Mouse (Mus musculus): ENCODE measurements around the gene Gm15293. TPM values are rescaled to one million over a fixed set of nuclear protein-coding genes. Genes with fewer than 3 reads are reported as not detected.

Gm15293 gene
- not detected for total RNA-seq (2023)

DNA sequence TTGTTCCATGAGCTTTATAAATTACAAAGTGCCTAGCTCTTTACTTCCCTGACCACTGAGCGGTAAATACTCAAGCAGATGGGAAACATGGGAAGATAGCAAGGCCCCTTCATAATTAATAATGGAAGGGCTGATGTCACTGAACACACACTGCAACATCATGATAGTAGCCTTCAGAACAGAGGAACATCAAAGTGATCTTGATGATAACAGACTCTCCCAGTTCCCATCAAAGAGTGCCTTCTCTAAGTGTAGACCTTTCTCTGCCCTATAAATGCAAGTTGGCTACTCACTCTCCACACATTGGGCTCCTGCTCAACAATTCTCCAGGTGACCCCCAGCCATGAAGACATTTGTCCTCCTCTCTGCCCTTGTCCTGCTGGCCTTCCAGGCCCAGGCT is at the start of gene Gm15293:
Gm15293 (plus strand) TSS at position 301 of the 400 bp plus-strand sequence.

DNA sequence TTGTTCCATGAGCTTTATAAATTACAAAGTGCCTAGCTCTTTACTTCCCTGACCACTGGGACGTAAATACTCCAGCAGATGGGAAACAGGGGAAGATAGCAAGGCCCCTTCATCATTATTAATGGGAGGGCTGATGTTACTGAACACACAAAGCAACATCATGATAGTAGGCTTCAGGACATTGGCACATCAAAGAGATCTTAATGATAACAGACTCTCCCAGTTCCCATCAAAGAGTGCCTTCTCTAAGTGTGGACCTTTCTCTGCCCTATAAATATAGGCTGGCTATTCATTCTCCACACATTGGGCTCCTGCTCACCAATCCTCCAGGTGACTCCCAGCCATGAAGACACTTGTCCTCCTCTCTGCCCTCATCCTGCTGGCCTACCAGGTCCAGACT is 39.4 kb upstream of the Gm15293 start, which contains the start of gene Defa22:
Defa22 (plus strand) TSS at position 301 of the 400 bp plus-strand sequence.

DNA sequence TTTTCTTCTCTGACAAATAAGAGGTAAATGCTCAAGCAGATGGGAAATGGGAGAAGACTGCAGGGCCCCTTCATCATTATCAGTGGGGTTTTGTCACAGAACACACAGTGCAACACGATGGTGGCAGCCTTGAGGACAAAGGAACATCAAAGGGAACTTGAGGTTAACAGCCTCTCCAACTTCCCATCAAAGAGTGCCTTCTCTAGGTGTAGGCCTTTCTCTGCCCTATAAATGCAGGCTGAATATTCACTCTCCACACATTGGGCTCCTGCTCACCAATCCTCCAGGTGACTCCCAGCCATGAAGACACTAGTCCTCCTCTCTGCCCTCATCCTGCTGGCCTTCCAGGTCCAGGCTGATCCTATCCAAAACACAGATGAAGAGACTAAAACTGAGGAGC is 10.0 kb upstream of the Gm15293 start, which contains the start of gene Defa31:
Defa31 (plus strand) TSS at position 301 of the 400 bp plus-strand sequence.

Other genes with a start within 250 kb of the Gm15293 start
- not detected for gene Defa21, start 176.0 kb upstream of the Gm15293 start, total RNA-seq (2023)
- not detected for gene Defa23, start 146.5 kb upstream of the Gm15293 start, total RNA-seq (2023)
- gene Defa35, start 136.5 kb upstream of the Gm15293 start, total RNA-seq (2023), result not detected
- gene Defa25, start 117.1 kb upstream of the Gm15293 start, total RNA-seq (2023), result not detected
- not detected for gene Gm14851, start 105.5 kb upstream of the Gm15293 start, total RNA-seq (2023)
- not detected for gene Defa30, start 66.9 kb upstream of the Gm15293 start, total RNA-seq (2023)
- not detected for gene Defa22, start 39.3 kb upstream of the Gm15293 start, total RNA-seq (2023)
- gene Defa31, start 9.9 kb upstream of the Gm15293 start, total RNA-seq (2023), result not detected
- gene Gm15292, start 48.2 kb downstream of the Gm15293 start, total RNA-seq (2023), result not detected
- not detected for gene Defa27, start 114.0 kb downstream of the Gm15293 start, total RNA-seq (2023)
- gene Defa29, start 125.5 kb downstream of the Gm15293 start, total RNA-seq (2023), result not detected
- gene Defa2, start 177.0 kb downstream of the Gm15293 start, total RNA-seq (2023), result not detected
- gene Defa33, start 190.2 kb downstream of the Gm15293 start, total RNA-seq (2023), result not detected
- not detected for gene Defa36, start 225.8 kb downstream of the Gm15293 start, total RNA-seq (2023)